Mouse (Mus musculus) spleen, adult 2 months (tissue): ENCODE data around the gene Gnao1.

Source experiments
- CTCF ChIP-seq: fragments of 200-500 bp; IDR thresholded peaks from 2 replicates; pipeline ENCODE4 v1.5.1; 2011; ENCODE audit warnings: mild to moderate bottlenecking, inconsistent platforms; ENCODE audit not compliant: insufficient read depth, insufficient read length, insufficient replicate concordance; ENCODE audit errors: extremely low read depth
- POLR2A ChIP-seq: fragments of 200-500 bp; IDR thresholded peaks from 2 replicates; pipeline ENCODE4 v1.6.1; 2011; ENCODE audit warnings: low read depth, low read length, inconsistent platforms

DNA sequence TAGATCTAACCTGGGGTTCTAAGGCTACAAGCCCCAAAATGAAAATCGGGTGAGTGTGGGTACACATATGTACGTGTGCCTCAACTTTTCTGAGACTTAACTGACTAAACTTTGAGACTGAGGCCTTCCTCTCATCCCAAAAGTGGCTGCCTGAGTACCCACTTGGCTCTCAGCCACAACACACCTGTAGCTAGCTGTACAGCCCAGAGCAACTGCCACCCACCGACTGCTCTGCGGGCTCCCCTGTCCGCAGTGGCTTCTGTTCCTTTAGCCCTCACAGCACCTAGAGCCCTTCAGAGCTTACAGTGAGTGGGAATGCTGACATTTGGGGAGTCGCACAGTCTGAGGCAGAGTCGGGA is 110.8 kb downstream of the Gnao1 start:
- TF ChIP-seq CTCF = no peak
- no peak for TF ChIP-seq POLR2A
